Mouse (Mus musculus) cerebellum, postnatal 4 days (tissue): ENCODE measurements at regions not wholly inside any gene's neighbourhood (a gene's known extent, or its start where the extent isn't known, plus 50 kb on each side); places are given as distances from the start of the nearest gene placed in this dataset.

ENCODE experiments used
- DNase-seq, 2 experiments: peaks; one replicate each; pipeline ENCODE4 v3.0.0; 2022; ENCODE audit warnings: low spot score in 2 of 2, mixed read lengths in 1 of 2

DNA sequence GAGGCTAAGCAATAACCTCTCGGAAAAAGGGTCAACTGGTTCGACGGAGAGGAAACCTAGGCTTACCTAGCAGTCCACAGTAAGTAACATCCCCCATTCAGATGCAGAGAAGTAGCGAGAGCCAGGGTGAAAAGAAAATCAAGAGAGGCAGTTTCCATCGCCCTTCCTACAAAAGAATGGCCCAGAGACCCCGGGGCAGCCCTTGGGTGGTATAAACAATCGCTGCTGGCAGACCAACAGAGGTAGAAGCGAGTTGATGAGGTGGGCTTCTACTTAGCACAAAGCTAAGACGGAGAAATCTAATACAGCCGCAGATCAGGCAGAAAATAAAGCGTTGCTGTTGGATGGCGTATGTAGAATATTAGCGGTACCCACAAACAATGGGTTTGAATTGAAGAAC is 57.8 kb upstream of the Arl15 start:
- no peak for DNase-seq

DNA sequence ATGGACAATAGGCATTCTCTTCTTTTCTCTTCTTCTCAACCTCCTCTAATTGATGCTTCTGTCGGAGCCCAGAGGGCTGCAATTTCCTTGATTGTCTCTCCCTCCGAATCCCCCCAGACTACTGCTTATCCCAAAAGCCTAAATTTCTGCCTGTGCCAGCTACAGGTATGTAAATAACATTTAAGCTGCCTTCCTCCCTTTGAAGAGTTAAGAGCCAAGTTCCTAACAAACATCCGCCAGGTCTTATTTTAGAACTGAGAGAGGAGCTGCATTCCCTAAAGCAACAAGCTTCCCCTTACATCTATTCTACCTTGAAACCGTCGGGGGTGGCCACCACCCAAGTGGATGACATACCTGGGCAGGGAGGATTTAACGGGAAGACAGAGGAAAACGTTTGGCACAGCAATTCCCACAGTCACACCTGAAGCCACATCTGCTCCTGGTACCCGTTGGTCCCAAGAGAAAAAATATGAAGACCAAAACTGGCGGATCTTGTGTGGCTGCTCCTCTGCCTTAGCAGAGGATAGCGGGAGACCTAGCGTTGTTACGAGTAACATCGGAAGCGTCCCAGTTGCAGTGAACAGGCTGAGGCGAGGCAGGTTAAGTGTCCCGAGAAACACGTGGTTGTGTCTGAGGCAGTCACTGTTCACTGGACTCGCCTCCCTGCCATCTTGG is 58.6 kb upstream of the Arl15 start:
- no peak for DNase-seq

DNA sequence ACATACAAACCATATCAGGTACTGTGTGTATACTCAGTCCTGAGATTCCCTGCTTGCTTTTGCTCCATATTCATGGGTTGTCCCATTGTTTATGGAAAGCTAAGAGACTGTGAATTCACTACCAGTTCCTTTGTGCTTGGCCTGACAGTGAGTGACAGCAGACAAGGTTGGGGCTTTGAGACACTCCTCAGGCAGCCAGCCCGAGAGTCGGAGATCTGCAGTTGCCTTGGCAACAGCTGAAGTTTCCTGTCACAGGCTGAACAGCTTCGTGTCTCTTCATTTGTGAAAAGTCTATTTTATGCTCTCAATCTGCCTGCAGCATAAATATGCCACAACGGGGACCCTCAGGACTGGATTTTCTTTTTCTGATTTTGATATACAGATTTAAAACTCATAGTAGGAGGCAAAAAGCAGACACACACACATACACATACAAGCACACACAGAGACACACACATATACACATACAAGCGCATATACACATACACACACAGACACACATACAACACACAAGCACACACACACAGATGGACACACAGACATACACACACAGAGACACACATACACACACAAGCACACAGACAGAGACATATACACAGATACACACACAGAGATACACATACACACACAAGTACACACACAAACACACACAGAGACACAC is 60.0 kb upstream of the Arl15 start:
- peak in 1 of 2 experiments; percentile 18 for DNase-seq

DNA sequence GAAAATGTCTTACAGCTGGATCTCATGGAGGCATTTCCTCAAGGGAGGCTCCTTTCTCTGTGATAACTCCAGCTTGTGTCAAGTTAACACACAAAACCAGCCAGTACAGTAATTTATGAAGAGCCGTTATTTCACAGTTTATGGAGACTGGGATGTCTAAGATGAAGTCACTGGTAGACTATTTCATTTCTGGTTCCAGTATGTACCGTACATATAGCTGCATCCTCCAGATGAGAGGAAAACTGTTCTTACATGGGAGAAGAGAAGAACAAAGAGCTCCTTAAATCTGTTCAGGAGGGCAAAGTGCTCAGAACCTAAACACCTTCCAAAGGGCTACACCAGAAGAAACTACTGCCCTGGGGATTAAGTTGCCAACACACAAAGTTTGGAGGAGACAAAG is 60.6 kb upstream of the Arl15 start:
- DNase-seq, result no peak

DNA sequence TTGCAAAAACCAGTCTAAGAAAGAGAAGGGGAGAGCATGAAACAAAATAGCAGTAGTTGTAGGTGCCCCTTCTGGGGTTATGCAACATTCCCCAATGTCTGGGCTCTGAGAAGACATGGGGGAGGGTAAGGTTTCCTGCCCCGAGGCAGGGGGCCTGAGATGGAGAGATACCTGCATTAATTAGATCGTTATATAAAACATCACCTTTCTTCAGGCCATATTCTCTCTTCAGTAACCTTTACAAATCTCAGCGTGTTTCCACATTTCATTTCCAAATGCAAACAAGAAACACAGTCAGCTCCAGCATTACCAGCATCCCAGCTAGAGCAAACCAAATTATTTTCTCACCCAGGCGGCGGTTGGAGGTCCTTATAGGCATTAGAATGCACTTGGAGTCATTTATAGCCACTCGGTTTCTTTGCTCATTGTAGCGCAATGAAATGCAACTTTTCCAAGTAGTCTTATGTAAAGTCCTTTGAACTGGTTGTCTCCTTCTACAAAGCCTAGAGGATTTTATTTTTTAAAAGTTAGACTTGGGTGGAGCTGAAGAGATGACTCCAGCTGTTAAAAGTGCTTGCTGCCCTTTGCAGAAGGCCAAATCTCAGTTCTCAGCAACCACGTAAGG is 63.4 kb upstream of the Arl15 start:
- DNase-seq, result no peak

DNA sequence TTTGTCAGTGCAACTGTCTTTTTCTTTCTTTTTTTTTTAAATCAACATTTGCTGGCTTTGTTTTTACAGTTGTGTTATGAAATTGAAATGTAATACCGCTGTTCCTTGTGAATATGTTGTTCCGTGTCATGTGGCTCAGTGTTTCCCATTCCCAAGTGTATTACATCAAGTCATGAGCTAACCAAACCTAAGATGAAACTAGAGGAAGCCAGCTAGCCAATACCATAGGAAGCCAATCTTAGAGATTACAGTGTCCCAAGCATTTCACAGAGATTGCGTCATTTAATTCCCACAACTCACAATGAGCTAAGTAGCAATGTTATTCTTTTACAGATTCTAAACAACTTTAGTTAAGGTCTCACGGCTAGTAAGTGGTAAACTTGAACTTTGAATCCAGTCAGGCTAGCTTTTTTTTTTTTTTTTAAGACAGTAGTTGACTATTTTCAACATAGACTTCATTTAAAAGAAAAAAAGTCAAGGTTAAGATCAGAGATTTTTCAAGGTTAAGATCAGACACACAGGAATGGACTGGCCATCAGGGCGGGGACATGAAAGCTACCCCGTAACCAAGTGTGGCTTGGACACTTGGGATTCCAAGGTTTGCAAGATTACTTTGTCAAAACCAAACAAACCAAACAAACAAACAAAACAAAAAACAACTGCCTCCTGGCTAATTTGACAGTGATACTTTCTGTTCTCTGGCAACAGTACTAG is 64.1 kb upstream of the Arl15 start:
- DNase-seq, result no peak

DNA sequence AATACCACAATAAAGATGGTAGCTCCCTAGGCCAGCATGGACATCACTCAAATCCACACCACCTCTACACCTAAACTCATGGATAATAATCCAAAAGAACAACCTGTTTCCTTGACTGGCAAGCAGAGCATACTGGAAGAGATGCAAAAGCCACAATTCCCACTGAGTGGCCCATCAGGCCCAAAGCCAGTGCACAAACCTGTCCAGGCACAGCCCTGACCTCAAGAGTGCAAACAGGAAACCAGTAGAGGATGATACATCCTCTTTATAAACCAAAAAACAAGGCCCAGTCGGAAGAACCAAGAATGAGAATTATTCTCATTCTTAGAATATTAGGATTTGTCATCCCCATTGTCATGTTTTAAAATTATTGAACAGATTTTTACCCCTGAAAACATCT is 64.7 kb upstream of the Arl15 start:
- no peak for DNase-seq

DNA sequence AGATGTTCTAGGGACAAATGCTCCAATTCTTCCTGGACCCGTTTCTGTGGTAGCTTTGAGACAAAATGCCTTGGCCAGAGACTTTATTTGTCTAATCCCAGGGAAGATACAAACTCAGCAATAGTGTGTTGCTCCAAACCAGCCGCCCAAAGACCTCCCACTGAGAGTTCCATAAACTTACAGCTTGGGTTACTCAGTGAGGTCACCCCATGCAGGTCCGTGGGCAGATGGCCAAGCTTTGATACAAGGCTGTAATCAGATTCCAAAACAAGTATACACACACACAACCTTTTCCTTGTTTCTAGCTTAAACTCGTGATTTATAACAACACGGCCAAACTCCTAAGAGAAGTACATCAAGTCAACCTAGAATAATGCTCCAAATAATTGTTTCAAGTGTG is 64.6 kb upstream of the Hspb3 start:
- peak in 1 of 2 experiments; percentile 17 for DNase-seq

DNA sequence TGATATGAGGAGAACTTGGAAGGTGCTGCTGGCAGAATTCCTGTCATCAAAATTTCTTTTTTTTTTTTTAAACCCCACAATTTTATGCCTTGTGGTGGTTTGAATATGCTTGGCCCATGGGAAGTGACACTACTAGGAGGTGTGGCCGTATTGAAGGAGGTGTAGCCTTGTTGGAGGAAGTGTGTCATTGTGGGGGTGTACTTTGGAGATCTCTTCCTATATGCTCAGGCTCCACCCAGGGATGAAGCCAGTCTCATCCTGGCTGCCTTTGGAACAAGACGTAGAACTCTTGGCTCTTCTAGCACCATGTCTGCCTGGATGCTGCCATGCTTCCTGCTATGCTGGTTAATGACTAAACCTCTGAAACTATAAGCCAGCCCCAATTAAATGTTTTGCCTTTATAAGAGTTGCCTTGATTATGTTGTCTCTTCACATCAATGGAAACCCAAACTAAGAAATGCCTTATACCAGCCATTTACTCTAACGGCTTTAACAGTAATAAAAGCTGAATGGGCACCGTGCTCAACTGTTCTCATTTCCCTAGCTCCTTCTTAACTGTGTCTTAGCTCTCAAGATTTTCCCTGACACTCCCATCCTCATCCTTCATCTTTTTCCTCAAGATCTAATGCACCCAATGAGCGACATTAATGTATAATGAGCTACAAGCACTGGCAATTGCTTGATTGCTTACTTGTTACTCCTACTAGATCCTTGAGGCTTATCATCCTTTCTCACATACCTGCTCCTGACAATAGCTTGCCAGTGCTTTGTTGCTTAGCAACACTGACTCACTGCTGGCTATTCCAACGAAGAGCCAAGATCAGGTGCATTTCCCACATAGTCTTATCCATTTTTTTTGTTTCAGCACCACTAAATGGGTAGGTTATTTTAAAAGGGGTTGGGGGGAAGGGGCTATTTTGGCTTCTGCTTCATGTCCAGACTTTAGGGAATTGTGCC is 61.7 kb upstream of the Hspb3 start:
- DNase-seq, result no peak

DNA sequence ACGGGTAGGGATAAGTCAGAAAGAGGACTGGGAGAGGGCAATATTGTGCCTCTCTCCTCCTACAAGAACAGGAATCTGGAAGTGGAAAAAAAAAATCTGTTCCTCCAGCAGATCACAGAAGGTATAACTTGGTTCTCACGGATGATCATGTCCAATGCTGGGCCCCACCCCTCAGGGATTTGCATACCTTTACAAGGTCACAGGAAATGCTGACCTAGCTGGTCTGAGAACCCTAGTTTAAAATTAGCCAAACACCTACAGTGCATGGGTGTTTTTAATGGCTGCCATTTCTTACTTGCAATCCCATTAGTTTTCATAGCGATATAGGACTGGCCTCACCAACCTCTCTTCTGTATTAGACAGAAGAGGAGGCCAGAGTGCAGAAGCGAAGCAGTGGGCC is 51.8 kb upstream of the Hspb3 start:
- DNase-seq, result no peak

DNA sequence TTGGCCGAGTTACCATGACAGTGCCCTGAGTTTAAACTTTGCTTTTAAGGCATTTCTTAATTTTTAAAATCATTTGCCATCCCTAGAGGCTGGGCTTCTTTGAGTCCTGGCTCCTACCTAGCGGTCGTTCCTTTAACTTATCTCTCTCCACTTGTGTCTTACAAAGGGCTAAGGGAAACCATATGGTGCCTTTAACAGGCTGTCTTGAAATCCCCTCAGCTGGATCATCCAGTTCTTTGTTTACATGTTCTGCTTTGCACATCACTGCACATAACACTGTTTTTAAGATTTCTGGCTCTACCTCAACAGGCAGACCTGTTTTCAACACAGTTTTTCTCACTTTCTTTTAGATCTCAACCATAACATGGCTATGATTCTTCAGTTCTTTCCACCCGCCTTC is 50.4 kb upstream of the Hspb3 start:
- DNase-seq, result no peak
